Mouse (Mus musculus) monocyte, adult 5-6 weeks (primary cell): ENCODE measurements around the gene Il17rd. TPM values are rescaled to one million over a fixed set of nuclear protein-coding genes. Genes with fewer than 3 reads are reported as not detected.

Experiments
- ATAC-seq: fragments of 153-309, 156-312 bp; replicated peaks from 2 replicates; pipeline ENCODE4 v1.8.0; 2017; ENCODE audit warnings: mild to moderate bottlenecking; ENCODE audit not compliant: low TSS enrichment, insufficient number of reproducible peaks, severe bottlenecking, poor library complexity, low FRiP score
- total RNA-seq: library from RNA; stranded (forward); fragments of 200-1000, 200-491, 200-594 nt; gene quantifications from 3 replicates; pipeline ENCODE4 v1.2.3, GENCODE M21; 2017

The Il17rd gene
- total RNA-seq, 1 experiment from 2014 or later = 0.29 TPM

GRCm38 (mm10) chr14:27042280-27042983 lies 3.7 kb downstream of the Il17rd start:
- peak; percentile 59; the same call in 1 of the 2 replicates for ATAC-seq

- ATAC-seq = no peak
Measured at GRCm38 (mm10) chr14:27043416-27043815, 4.7 kb downstream of the Il17rd start.

- no peak for ATAC-seq
Measured at GRCm38 (mm10) chr14:27044221-27044966, 5.7 kb downstream of the Il17rd start.

- ATAC-seq = peak; percentile 83
Measured at GRCm38 (mm10) chr14:27044967-27045361, 6.2 kb downstream of the Il17rd start.

- ATAC-seq = no peak
Measured at GRCm38 (mm10) chr14:27048231-27048956, 9.7 kb downstream of the Il17rd start.

GRCm38 (mm10) chr14:27050043-27050442 lies 11.3 kb downstream of the Il17rd start:
- no peak for ATAC-seq

GRCm38 (mm10) chr14:27050560-27051510 lies 12.1 kb downstream of the Il17rd start:
- ATAC-seq = no peak

- no peak for ATAC-seq
Measured at GRCm38 (mm10) chr14:27051511-27051895, 12.8 kb downstream of the Il17rd start.

GRCm38 (mm10) chr14:27058535-27059223 lies 19.9 kb downstream of the Il17rd start:
- no peak for ATAC-seq

GRCm38 (mm10) chr14:27059224-27059558 lies 20.4 kb downstream of the Il17rd start:
- no peak for ATAC-seq

GRCm38 (mm10) chr14:27063338-27063737 lies 24.6 kb downstream of the Il17rd start:
- ATAC-seq = no peak

- ATAC-seq = no peak
Measured at GRCm38 (mm10) chr14:27066171-27066929, 27.6 kb downstream of the Il17rd start.

GRCm38 (mm10) chr14:27067866-27068271 lies 29.1 kb downstream of the Il17rd start:
- ATAC-seq = no peak

- no peak for ATAC-seq
Measured at GRCm38 (mm10) chr14:27069434-27070097, 30.8 kb downstream of the Il17rd start.

- ATAC-seq = no peak
Measured at GRCm38 (mm10) chr14:27070128-27070527, 31.4 kb downstream of the Il17rd start.

- ATAC-seq = no peak
Measured at GRCm38 (mm10) chr14:27070758-27071157, 32.0 kb downstream of the Il17rd start.

GRCm38 (mm10) chr14:27071985-27072384 lies 33.2 kb downstream of the Il17rd start:
- ATAC-seq = no peak
